Comparison of ENCODE assay signal across 29 mouse cellular contexts in the genomic region with DNA sequence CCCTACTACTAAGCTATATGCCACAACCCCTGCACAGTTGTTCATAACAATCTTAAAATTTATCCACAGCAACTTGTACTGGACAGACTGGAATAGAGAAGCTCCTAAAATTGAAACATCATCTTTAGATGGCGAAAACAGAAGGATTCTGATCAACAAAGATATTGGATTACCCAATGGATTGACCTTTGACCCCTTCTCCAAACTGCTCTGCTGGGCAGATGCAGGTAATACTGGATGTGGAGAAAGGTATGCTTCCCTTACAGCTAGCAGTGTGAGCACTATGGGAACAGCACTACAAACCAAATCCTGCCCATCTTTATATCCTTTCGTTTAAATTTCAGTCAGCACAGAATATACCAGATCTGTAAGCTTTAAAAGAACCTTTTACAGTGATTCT.
"Had no signal": no experiment of that assay in that cellular context is flagged by ENCODE, and none has a peak within 500 bp of the region (broad histone marks: within the 10 kb centered on the region; RNA-seq: fewer than 3 reads in every experiment).

No protein-coding gene starts in this region.

- H3K4me2 ChIP-seq: limb, embryonic 12.5 days; limb, embryonic 13.5 days; limb, embryonic 15.5 days; liver, embryonic 12.5 days; liver, embryonic 13.5 days; liver, embryonic 15.5 days; lung, embryonic 14.5 days; lung, embryonic 15.5 days; midbrain, embryonic 11.5 days; midbrain, embryonic 12.5 days; midbrain, embryonic 13.5 days; midbrain, embryonic 15.5 days; neural tube, embryonic 12.5 days had no signal

- H3K27me3 ChIP-seq: limb, embryonic 12.5 days; limb, embryonic 13.5 days; limb, embryonic 15.5 days; liver, embryonic 12.5 days; liver, embryonic 13.5 days; liver, embryonic 15.5 days; lung, embryonic 15.5 days; midbrain, embryonic 12.5 days; midbrain, embryonic 13.5 days; midbrain, embryonic 15.5 days; neural tube, embryonic 12.5 days had no signal

- H3K4me1 ChIP-seq: limb, embryonic 10.5 days; limb, embryonic 12.5 days; midbrain, embryonic 15.5 days; neural tube, embryonic 12.5 days had no signal

- H3K4me3 ChIP-seq: left cerebral cortex, adult 2 months; limb, embryonic 10.5 days; limb, embryonic 12.5 days; limb, embryonic 13.5 days; limb, embryonic 15.5 days; liver, embryonic 12.5 days; liver, embryonic 13.5 days; liver, embryonic 15.5 days; lung, embryonic 15.5 days; megakaryocyte, embryonic 14.5 days; midbrain, embryonic 10.5 days; midbrain, embryonic 12.5 days; midbrain, embryonic 13.5 days; midbrain, embryonic 15.5 days; myocyte; neural tube, embryonic 12.5 days had no signal

- DNase-seq: left cerebral cortex, postnatal 4 days; liver, embryonic 13.5 days; lung, adult 2 months; lung, embryonic 14.5 days; lung, postnatal 10 days; lung, postnatal 14 days; lung, postnatal 36 days; lung, postnatal 4 days; midbrain, embryonic 14.5 days had no signal

- H3K9ac ChIP-seq: limb, embryonic 12.5 days; limb, embryonic 13.5 days; limb, embryonic 15.5 days; liver, embryonic 12.5 days; liver, embryonic 13.5 days; liver, embryonic 14.5 days; liver, embryonic 15.5 days; lung, embryonic 14.5 days; lung, embryonic 15.5 days; midbrain, embryonic 12.5 days; midbrain, embryonic 13.5 days; midbrain, embryonic 15.5 days; neural tube, embryonic 12.5 days had no signal

- H3K9me3 ChIP-seq: limb, embryonic 10.5 days; limb, embryonic 12.5 days; limb, embryonic 13.5 days; limb, embryonic 15.5 days; liver, embryonic 12.5 days; liver, embryonic 13.5 days; liver, embryonic 15.5 days; lung, embryonic 15.5 days; megakaryocyte, embryonic 14.5 days; midbrain, embryonic 10.5 days; midbrain, embryonic 12.5 days; midbrain, embryonic 13.5 days; midbrain, embryonic 15.5 days; neural tube, embryonic 12.5 days had no signal

- H3K27ac ChIP-seq: left cerebral cortex, adult 2 months; limb, embryonic 10.5 days; limb, embryonic 12.5 days; limb, embryonic 13.5 days; limb, embryonic 15.5 days; liver, embryonic 12.5 days; liver, embryonic 13.5 days; liver, embryonic 14.5 days; liver, embryonic 15.5 days; lung, embryonic 15.5 days; macrophage; midbrain, embryonic 10.5 days; midbrain, embryonic 12.5 days; midbrain, embryonic 13.5 days; midbrain, embryonic 15.5 days; neural tube, embryonic 12.5 days had no signal

- ATAC-seq: liver, embryonic 12.5 days; lung, postnatal 0 days; midbrain, embryonic 13.5 days; midbrain, embryonic 15.5 days; midbrain, embryonic 16.5 days had no signal
